Mouse (Mus musculus) heart, postnatal 14 days (tissue): ENCODE data around the gene Polr3a. TPM values are rescaled to one million over a fixed set of nuclear protein-coding genes. Genes with fewer than 3 reads are reported as not detected.

ENCODE experiments used
- DNase-seq, 2 experiments: peaks; one replicate each; pipeline ENCODE4 v3.0.0; 2021 to 2022
- intact Hi-C: fragments of 180-260 bp; cut with DNase I; formaldehyde crosslinking; loops from one replicate; pipeline ENCODE4 v1.15.1; 2025
- long read RNA-seq, 2 experiments: library from polyadenylated mRNA; stranded (forward); transcript quantifications; one replicate each; pipeline ENCODE4 v2.0.0; 2021
- total RNA-seq, 2 experiments: library from RNA; stranded (reverse); gene quantifications; 2 replicates each; pipeline ENCODE4 v1.2.3; 2021

Polr3a gene
- 10 to 100 TPM; 12.4 to 13.3 TPM for total RNA-seq
- long read RNA-seq, experiment 1, full-length matches to known transcripts, result 3 of 9 reads
- long read RNA-seq, experiment 1, partial matches to known transcripts, result 6 of 9 reads
- long read RNA-seq, experiment 1, other reads (novel, unspliced or antisense), result 0 of 9 reads
- long read RNA-seq, experiment 2, full-length matches to known transcripts, result 5 of 9 reads
- long read RNA-seq, experiment 2, partial matches to known transcripts, result 2 of 9 reads
- long read RNA-seq, experiment 2, other reads (novel, unspliced or antisense), result 2 of 9 reads

DNA sequence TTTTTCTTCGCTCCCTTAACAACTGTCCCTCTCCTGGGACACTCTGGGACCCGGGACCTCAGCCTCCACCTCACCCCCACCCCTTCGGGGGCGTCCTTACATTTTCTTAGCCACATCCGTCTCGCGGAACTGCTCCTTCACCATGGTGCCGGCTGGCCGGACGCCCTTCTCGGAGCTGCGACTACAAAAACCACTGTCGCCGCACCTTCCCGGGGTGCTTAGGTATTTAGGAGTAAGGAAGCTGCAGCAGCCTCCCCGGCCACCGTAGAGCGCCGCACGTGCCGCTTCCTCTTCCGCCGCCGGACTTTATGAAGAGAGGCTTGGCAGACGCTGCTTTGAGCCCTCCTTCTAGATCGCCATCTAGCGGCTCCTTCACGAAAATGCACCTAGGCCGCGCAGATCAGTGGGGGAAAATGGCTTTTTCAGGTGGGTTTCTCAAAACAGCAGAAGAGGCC is at the start of gene Polr3a, which contains the start of gene Rps24:
Polr3a (minus strand) TSS at position 286 of the 455 bp plus-strand sequence.
Rps24 (plus strand) TSS at position 353 of the 455 bp plus-strand sequence.
- peak; percentile 88 to 92 for DNase-seq
- intact Hi-C loops, result no loop called here

DNA sequence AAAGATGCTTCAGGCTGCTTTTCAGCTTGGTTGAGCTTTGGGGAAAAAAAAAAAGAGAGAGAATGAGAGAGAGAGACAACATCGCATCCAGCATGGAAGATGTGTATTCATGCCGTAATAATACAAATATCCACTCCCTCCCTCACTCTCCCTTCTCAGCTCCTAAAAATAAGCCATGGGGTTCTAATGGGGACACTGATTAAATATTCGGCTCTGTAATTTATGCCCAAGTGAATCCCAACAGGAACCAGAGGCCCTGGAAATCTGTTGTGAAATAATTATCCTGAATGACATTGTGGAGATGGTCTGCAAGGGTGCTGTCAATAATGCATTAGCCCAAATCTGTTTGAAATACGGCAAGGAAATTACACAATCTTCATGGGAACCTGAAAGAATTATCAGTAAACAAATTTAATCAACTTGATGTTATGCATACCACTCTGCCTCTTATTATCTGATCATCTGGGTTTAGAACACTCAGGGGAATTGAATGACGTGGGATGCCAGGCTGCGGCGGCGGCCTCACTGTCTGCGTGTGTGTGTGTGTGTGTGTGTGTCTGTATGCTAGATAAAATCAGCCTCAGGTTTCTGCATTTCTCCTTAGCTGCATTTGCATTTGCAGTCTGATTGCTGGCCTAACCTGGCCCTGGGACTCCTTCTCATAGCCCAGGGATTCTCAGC is 48.1 kb upstream of the Polr3a start:
- intact Hi-C loops, result no loop called here
- no peak for DNase-seq

- intact Hi-C loops, result no loop called here
- no peak for DNase-seq
Measured at GRCm38 (mm10) chr14:24530228-24530627, 43.4 kb upstream of the Polr3a start.

GRCm38 (mm10) chr14:24526440-24526839 is 39.6 kb upstream of the Polr3a start:
- no peak for DNase-seq
- intact Hi-C loops, result no loop called here

GRCm38 (mm10) chr14:24525677-24526415 is 39.0 kb upstream of the Polr3a start:
- intact Hi-C loops, result no loop called here
- DNase-seq, result no peak

DNA sequence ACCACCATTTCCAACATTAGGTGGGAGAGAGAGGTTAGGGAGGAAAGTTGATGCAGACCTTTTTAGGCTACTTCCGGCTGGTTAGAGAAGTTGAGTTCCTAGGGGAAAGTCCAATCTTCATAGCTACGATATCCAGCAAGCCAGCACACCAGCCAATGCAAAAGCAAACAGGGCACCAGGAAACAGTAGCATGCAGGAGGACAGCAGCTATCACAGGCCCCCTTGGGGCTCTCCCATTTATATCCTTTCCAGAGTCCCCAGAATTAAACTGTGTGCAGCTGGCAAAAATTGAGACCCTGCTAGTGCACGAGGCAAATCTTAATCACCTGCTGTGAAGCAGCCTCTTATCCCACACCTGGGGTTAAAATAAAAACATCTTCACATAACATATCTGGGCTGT is 38.3 kb upstream of the Polr3a start:
- intact Hi-C loops, result no loop called here
- no peak for DNase-seq

GRCm38 (mm10) chr14:24521597-24521996 is 34.7 kb upstream of the Polr3a start:
- no peak for DNase-seq
- intact Hi-C loops, result no loop called here

GRCm38 (mm10) chr14:24512527-24513161 is 25.8 kb upstream of the Polr3a start:
- no peak for DNase-seq
- intact Hi-C loops, result no loop called here

DNA sequence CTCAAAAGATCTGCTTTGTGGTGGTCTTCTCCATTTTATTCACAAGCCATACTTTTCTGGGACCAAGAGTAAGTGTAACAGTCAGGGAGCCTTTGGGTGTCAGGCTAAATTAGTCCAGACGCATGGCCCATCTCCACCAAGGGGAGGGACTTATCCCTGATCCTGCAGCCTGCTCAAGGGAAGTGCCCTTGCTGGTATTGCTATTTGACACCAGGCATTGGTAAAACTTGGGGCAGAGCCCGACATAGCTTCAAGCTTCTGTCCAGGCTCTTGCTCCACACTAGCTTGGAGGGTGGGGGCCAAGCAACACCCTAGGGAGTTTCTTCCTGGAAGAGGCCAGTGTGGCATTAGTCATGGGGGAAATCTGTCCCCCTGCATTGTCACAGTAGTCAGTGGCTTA is 23.8 kb upstream of the Polr3a start:
- intact Hi-C loops, result no loop called here
- no peak for DNase-seq

- DNase-seq, result no peak
- intact Hi-C loops, result no loop called here
Measured at GRCm38 (mm10) chr14:24510218-24510617, 23.4 kb upstream of the Polr3a start.

GRCm38 (mm10) chr14:24509557-24509956 is 22.7 kb upstream of the Polr3a start:
- intact Hi-C loops, result loop anchor here (10.0 kb wide), 3 partner anchors 255 to 535 kb away; no protein-coding TSS in a partner anchor
- DNase-seq, result no peak

DNA sequence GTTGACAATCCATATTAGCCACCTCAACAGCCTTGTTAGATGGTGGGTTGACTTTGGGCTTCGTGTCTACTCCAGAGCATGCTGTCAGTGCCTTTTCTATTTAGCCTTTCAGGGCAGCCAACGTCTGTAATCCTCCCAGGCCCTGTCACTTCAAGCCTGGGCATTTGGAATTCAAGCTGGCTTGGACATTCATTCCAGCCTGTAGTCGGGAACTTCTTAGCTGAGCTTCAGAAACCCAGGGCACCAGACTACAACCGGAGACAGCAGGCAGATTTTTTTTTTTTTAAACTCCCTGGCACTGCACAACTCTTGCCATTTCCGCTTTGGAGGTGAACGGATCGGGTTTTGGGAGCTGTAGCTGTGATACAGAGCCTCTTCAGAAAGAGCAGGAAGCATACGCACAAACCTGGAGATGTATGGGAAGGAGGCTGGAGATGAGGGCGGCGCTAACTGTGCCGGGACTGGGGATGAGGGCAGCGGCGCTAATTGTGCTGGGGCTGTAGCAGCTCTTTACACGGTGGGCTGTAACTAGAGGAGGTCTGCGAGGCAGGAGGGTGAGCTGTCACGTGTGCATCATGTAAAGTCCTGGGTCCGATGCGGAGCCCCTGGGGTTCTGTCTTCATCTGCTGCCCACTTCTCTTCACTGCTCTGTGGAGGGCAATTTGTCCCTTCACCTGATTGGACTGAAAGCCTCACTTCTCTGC is 21.4 kb upstream of the Polr3a start:
- no peak for DNase-seq
- intact Hi-C loops, result loop anchor here (10.0 kb wide), 3 partner anchors 257 to 537 kb away; no protein-coding TSS in a partner anchor

DNA sequence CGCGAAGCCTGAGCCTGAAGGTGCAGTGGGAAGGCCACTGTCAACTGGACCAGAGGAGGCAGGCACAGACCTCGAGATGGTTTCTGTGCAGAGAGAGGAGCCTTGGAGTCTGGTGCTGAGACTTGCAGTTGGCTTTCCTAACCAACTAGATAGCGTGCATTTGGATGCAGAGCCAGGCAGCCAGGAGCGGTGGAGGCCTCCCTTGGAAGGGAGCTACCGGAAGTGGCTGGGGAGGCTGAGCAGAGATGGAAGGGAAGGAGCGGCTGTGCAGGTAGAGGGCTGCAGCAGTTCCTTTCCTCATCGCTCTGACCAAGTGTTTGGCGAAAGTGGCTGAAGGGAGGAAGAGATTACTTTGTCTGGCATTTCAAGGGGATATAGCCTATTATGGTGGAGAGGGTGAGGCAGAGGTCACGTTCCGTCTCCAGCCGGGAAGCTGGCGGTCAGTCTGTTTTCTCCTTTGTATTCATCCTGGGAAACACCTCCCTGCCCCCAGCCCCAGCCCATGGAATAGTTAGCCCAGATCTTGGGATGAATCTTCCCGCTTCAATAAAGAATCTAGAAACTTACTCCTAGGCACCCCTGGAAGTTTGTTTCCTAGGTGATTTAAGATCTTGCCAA is 20.7 kb upstream of the Polr3a start:
- intact Hi-C loops, result loop anchor here (10.0 kb wide), 3 partner anchors 257 to 537 kb away; no protein-coding TSS in a partner anchor
- no peak for DNase-seq

GRCm38 (mm10) chr14:24501256-24501655 is 14.4 kb upstream of the Polr3a start:
- intact Hi-C loops, result loop anchor here (2.0 to 10.0 kb wide), 7 partner anchors 44 to 1068 kb away; no protein-coding TSS in a partner anchor
- DNase-seq, result no peak

GRCm38 (mm10) chr14:24500845-24501186 is 14.0 kb upstream of the Polr3a start:
- DNase-seq, result no peak
- intact Hi-C loops, result loop anchor here (2.0 to 10.0 kb wide), 7 partner anchors 44 to 1068 kb away; no protein-coding TSS in a partner anchor

- DNase-seq, result peak; percentile 85 to 93
- intact Hi-C loops, result loop anchor here (2.0 to 10.0 kb wide), 7 partner anchors 45 to 1069 kb away; no protein-coding TSS in a partner anchor
Measured at GRCm38 (mm10) chr14:24500091-24500844, 13.4 kb upstream of the Polr3a start.

- intact Hi-C loops, result loop anchor here (5.0 to 10.0 kb wide), 2 partner anchors 958 to 1195 kb away; partner anchors contain the start of genes Ppif and Zmiz1
- DNase-seq, result no peak
Measured at GRCm38 (mm10) chr14:24499478-24499877, 12.6 kb upstream of the Polr3a start.

- intact Hi-C loops, result loop anchor here (5.0 to 10.0 kb wide), 2 partner anchors 959 to 1196 kb away; partner anchors contain the start of genes Ppif and Zmiz1
Measured at GRCm38 (mm10) chr14:24498561-24499255, 11.8 kb upstream of the Polr3a start.

More at GRCm38 (mm10) chr14:24498561-24499255, 11.8 kb upstream of the Polr3a start:
- DNase-seq, result no peak
